Mouse (Mus musculus): Measurements from ENCODE around the gene Parp9. TPM values are rescaled to one million over a fixed set of nuclear protein-coding genes. Genes with fewer than 3 reads are reported as not detected.

Gene Parp9
- polyA plus RNA-seq, 1 experiment: 22.0 TPM

GRCm38 (mm10) chr16:35903014-35903640 is 35.1 kb upstream of the Parp9 start:
- TF ChIP-seq EP300 (IDR thresholded peaks at IDR 0.05; ENCODE audit: insufficient read depth, low read depth, low read length): no peak
- TF ChIP-seq CTCF (IDR thresholded peaks at IDR 0.05; ENCODE audit: low read depth, low read length): no peak
- no peak for TF ChIP-seq POLR2A (IDR thresholded peaks at IDR 0.05; ENCODE audit: insufficient read depth, low read length)
- Histone ChIP-seq H3K4me3 (ENCODE audit: low read depth, low read length) (no peak overlapping the region), H3K4me1 (ENCODE audit: control insufficient read depth, insufficient read depth, low read length) (peaks cover 7% of the 10 kb centered on the region)

GRCm38 (mm10) chr16:35904121-35904736 is 34.0 kb upstream of the Parp9 start:
- Histone ChIP-seq H3K27ac (ENCODE audit: insufficient read depth, low read length) (peak overlapping the region; percentile 59), H3K9me3 (replicated peaks; ENCODE audit: control insufficient read depth, insufficient read depth, low read length, poor library complexity, severe bottlenecking) (no peaks in the 10 kb centered on the region), H3K9ac (ENCODE audit: low read depth, poor library complexity, severe bottlenecking) (no peak overlapping the region), H3K4me1 (ENCODE audit: control insufficient read depth, insufficient read depth, low read length) (peaks cover 7% of the 10 kb centered on the region), H3K4me3 (ENCODE audit: low read depth, low read length) (no peak overlapping the region), H3K36me3 (ENCODE audit: control insufficient read depth, insufficient read depth, low read length, poor library complexity, severe bottlenecking) (no peaks in the 10 kb centered on the region), H3K27me3 (ENCODE audit: control insufficient read depth, insufficient read depth, low read length, poor library complexity, severe bottlenecking) (no peaks in the 10 kb centered on the region)
- TF ChIP-seq EP300 (IDR thresholded peaks at IDR 0.05; ENCODE audit: insufficient read depth, low read depth, low read length) (no peak), CTCF (IDR thresholded peaks at IDR 0.05; ENCODE audit: low read depth, low read length) (no peak), POLR2A (IDR thresholded peaks at IDR 0.05; ENCODE audit: insufficient read depth, low read length) (no peak)

More at GRCm38 (mm10) chr16:35903014-35903640, 35.1 kb upstream of the Parp9 start:
- Histone ChIP-seq H3K9me3 (replicated peaks; ENCODE audit: control insufficient read depth, insufficient read depth, low read length, poor library complexity, severe bottlenecking) (no peaks in the 10 kb centered on the region), H3K9ac (ENCODE audit: low read depth, poor library complexity, severe bottlenecking) (no peak overlapping the region), H3K27me3 (ENCODE audit: control insufficient read depth, insufficient read depth, low read length, poor library complexity, severe bottlenecking) (no peaks in the 10 kb centered on the region), H3K36me3 (ENCODE audit: control insufficient read depth, insufficient read depth, low read length, poor library complexity, severe bottlenecking) (no peaks in the 10 kb centered on the region), H3K27ac (ENCODE audit: insufficient read depth, low read length) (no peak overlapping the region)

GRCm38 (mm10) chr16:35905355-35905754 is 32.9 kb upstream of the Parp9 start:
- H3K9me3 ChIP-seq (replicated peaks; ENCODE audit: control insufficient read depth, insufficient read depth, low read length, poor library complexity, severe bottlenecking): 0 out of 2 replicates have a peak, but pooled peaks cover 3% of the 10 kb centered on the region

GRCm38 (mm10) chr16:35905819-35906485 is 32.3 kb upstream of the Parp9 start:
- Histone ChIP-seq H3K9ac (ENCODE audit: low read depth, poor library complexity, severe bottlenecking) (no peak overlapping the region), H3K27ac (ENCODE audit: insufficient read depth, low read length) (no peak overlapping the region), H3K4me3 (ENCODE audit: low read depth, low read length) (no peak overlapping the region), H3K4me1 (ENCODE audit: control insufficient read depth, insufficient read depth, low read length) (peaks cover 7% of the 10 kb centered on the region), H3K27me3 (ENCODE audit: control insufficient read depth, insufficient read depth, low read length, poor library complexity, severe bottlenecking) (no peaks in the 10 kb centered on the region), H3K9me3 (replicated peaks; ENCODE audit: control insufficient read depth, insufficient read depth, low read length, poor library complexity, severe bottlenecking) (0 out of 2 replicates have a peak, but pooled peaks cover 3% of the 10 kb centered on the region), H3K36me3 (ENCODE audit: control insufficient read depth, insufficient read depth, low read length, poor library complexity, severe bottlenecking) (no peaks in the 10 kb centered on the region)
- no peak for TF ChIP-seq CTCF (IDR thresholded peaks at IDR 0.05; ENCODE audit: low read depth, low read length)
- no peak for TF ChIP-seq POLR2A (IDR thresholded peaks at IDR 0.05; ENCODE audit: insufficient read depth, low read length)
- no peak for TF ChIP-seq EP300 (IDR thresholded peaks at IDR 0.05; ENCODE audit: insufficient read depth, low read depth, low read length)

More at GRCm38 (mm10) chr16:35905355-35905754, 32.9 kb upstream of the Parp9 start:
- H3K27ac ChIP-seq (ENCODE audit: insufficient read depth, low read length): no peak overlapping the region
- no peak for TF ChIP-seq POLR2A (IDR thresholded peaks at IDR 0.05; ENCODE audit: insufficient read depth, low read length)
- no peak for TF ChIP-seq EP300 (IDR thresholded peaks at IDR 0.05; ENCODE audit: insufficient read depth, low read depth, low read length)
- TF ChIP-seq CTCF (IDR thresholded peaks at IDR 0.05; ENCODE audit: low read depth, low read length): no peak
- H3K4me3 ChIP-seq (ENCODE audit: low read depth, low read length): no peak overlapping the region
- no peaks in the 10 kb centered on the region for H3K36me3 ChIP-seq (ENCODE audit: control insufficient read depth, insufficient read depth, low read length, poor library complexity, severe bottlenecking)
- no peaks in the 10 kb centered on the region for H3K27me3 ChIP-seq (ENCODE audit: control insufficient read depth, insufficient read depth, low read length, poor library complexity, severe bottlenecking)
- no peak overlapping the region for H3K9ac ChIP-seq (ENCODE audit: low read depth, poor library complexity, severe bottlenecking)
- H3K4me1 ChIP-seq (ENCODE audit: control insufficient read depth, insufficient read depth, low read length): peaks cover 7% of the 10 kb centered on the region

DNA sequence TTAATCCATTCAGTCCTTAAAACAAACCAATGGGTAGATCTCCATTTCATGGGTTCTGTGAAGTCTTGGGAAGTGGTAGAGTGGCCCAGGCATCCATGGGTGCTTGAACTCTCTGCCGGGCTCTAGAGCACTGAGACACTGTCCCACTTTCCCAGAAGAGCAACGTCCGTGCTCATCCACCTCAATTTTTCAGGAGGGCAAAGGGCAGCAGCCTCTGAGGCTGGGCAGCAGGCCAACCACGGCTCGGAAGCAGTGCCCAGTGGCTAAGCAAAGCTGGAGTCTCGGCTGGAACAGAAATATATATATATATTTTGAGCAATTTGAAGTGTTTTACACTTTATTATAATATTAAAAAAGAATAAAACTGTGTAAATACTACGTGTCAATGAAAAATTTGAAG is 31.4 kb upstream of the Parp9 start:
- TF ChIP-seq POLR2A (IDR thresholded peaks at IDR 0.05; ENCODE audit: insufficient read depth, low read length) (no peak), CTCF (IDR thresholded peaks at IDR 0.05; ENCODE audit: low read depth, low read length) (no peak), EP300 (IDR thresholded peaks at IDR 0.05; ENCODE audit: insufficient read depth, low read depth, low read length) (no peak)
- no peak overlapping the region for H3K4me3 ChIP-seq (ENCODE audit: low read depth, low read length)
- no peak overlapping the region for H3K9ac ChIP-seq (ENCODE audit: low read depth, poor library complexity, severe bottlenecking)
- 0 out of 2 replicates have a peak, but pooled peaks cover 3% of the 10 kb centered on the region for H3K9me3 ChIP-seq (replicated peaks; ENCODE audit: control insufficient read depth, insufficient read depth, low read length, poor library complexity, severe bottlenecking)
- peaks cover 7% of the 10 kb centered on the region for H3K4me1 ChIP-seq (ENCODE audit: control insufficient read depth, insufficient read depth, low read length)
- H3K27ac ChIP-seq (ENCODE audit: insufficient read depth, low read length): no peak overlapping the region
- H3K36me3 ChIP-seq (ENCODE audit: control insufficient read depth, insufficient read depth, low read length, poor library complexity, severe bottlenecking): no peaks in the 10 kb centered on the region
- no peaks in the 10 kb centered on the region for H3K27me3 ChIP-seq (ENCODE audit: control insufficient read depth, insufficient read depth, low read length, poor library complexity, severe bottlenecking)

All from ES-Bruce4 (cell line).